Mouse (Mus musculus) limb, embryonic 11.5 days (tissue): ENCODE results near the gene Hist1h1a. TPM values are rescaled to one million over a fixed set of nuclear protein-coding genes. Genes with fewer than 3 reads are reported as not detected.
A peak's percentile ranks its signal among the peaks of the same experiment; 100 is the strongest.
"Not testable (repeated sequence)": the region's sequence is repeated elsewhere in the genome, so short reads cannot be mapped to it uniquely, and the experiment has no call there.

Experiments used
- ATAC-seq: fragments of 200-750 bp; cut with Nextera tagmentation; 2 replicates; pipeline ENCODE4 v1.8.0; 2017; ENCODE audit warnings: low read depth; ENCODE audit not compliant: insufficient number of reproducible peaks, low FRiP score, low TSS enrichment
- DNase-seq: peaks from one replicate; pipeline ENCODE4 v3.0.0-alpha.2; 2015; ENCODE audit warnings: low spot score
- H3K27ac ChIP-seq: fragments of 300-500 bp; sonication (generic); replicated peaks from 2 replicates; pipeline ENCODE4 v1.5.1; 2014; ENCODE audit warnings: low read depth, mild to moderate bottlenecking, low read length
- H3K27me3 ChIP-seq: fragments of 300-500 bp; sonication (generic); 2 replicates; pipeline ENCODE4 v1.6.1; 2014; ENCODE audit warnings: mild to moderate bottlenecking, low read length, mixed read lengths; ENCODE audit not compliant: control insufficient read depth, insufficient read depth
- H3K36me3 ChIP-seq: fragments of 300-500 bp; sonication (generic); 2 replicates; pipeline ENCODE4 v1.6.1; 2014; ENCODE audit warnings: mild to moderate bottlenecking, low read length, moderate library complexity, mixed read lengths; ENCODE audit not compliant: control insufficient read depth, insufficient read depth
- H3K4me1 ChIP-seq: fragments of 300-500 bp; sonication (generic); 2 replicates; pipeline ENCODE4 v1.6.1; 2014; ENCODE audit warnings: low read length, mixed read lengths; ENCODE audit not compliant: control insufficient read depth, insufficient read depth
- H3K4me2 ChIP-seq: fragments of 300-500 bp; sonication (generic); 2 replicates; pipeline ENCODE4 v1.6.1; 2014; ENCODE audit warnings: low read depth, mild to moderate bottlenecking, moderate library complexity; ENCODE audit not compliant: severe bottlenecking
- H3K4me3 ChIP-seq: fragments of 300-500 bp; sonication (generic); 2 replicates; pipeline ENCODE4 v1.5.1; 2014; ENCODE audit warnings: low read depth, low read length
- H3K9ac ChIP-seq: fragments of 300-500 bp; sonication (generic); 2 replicates; pipeline ENCODE4 v1.6.1; 2014; ENCODE audit warnings: mild to moderate bottlenecking, low read length
- H3K9me3 ChIP-seq: fragments of 300-500 bp; sonication (generic); 2 replicates; pipeline ENCODE4 v1.6.1; 2016; ENCODE audit warnings: low read length; ENCODE audit not compliant: control insufficient read depth
- WGBS: fragments of 180-500 bp; shearing (Covaris S2); extraction: QIAGEN DNeasy Blood & Tissue Kit; methylation state at CpG from one replicate; pipeline ENCODE4 v1.1.7; 2014; 5-methylcytosine and 5-hydroxymethylcytosine counted together
- polyA plus RNA-seq: library from polyadenylated mRNA; unstranded; fragments of >200 nt; fragmentation: Nextera tagmentation; extraction: Ambion mirVana; gene quantifications from 2 replicates; pipeline ENCODE4 v1.2.1, GENCODE M21; 2014

Hist1h1a gene
- polyA plus RNA-seq, 1 experiment from 2014 or later: 4.1 TPM

- H3K9me3 ChIP-seq: not testable (repeated sequence)
- under 1% methylated on average over 39 of the region's 58 CpGs for WGBS
Measured at GRCm38 (mm10) chr13:23746201-23747080, 17.0 kb upstream of the Hist1h1a start, which contains the start of gene Hist1h2bb. Gene Hist1h2bb (plus strand): TSS chr13:23746734.

GRCm38 (mm10) chr13:23747081-23747891, 16.2 kb upstream of the Hist1h1a start:
- peak overlapping the region; percentile 55 for H3K4me2 ChIP-seq
- no peak for ATAC-seq
- peak overlapping the region; percentile 28 for H3K4me3 ChIP-seq
- H3K27ac ChIP-seq: peak overlapping the region; percentile 99
- H3K36me3 ChIP-seq: no peaks in the 10 kb centered on the region
- H3K4me1 ChIP-seq: no peaks in the 10 kb centered on the region
- H3K9me3 ChIP-seq: no peaks in the 10 kb centered on the region
- WGBS: 6% methylated on average over 7 of the region's 13 CpGs
- peak; percentile 61 for DNase-seq
- peak overlapping the region; percentile 62 for H3K9ac ChIP-seq
- no peaks in the 10 kb centered on the region for H3K27me3 ChIP-seq

More at GRCm38 (mm10) chr13:23746201-23747080, 17.0 kb upstream of the Hist1h1a start, which contains the start of gene Hist1h2bb:
- Histone ChIP-seq H3K27ac (peak within 1 kb of the TSS; percentile 99), H3K9ac (peak within 1 kb of the TSS; percentile 78), H3K4me3 (peak within 1 kb of the TSS; percentile 41), H3K4me2 (peak within 1 kb of the TSS; percentile 64)
- not testable (repeated sequence) for H3K27me3 ChIP-seq, H3K4me1 ChIP-seq, H3K36me3 ChIP-seq
- DNase-seq (peak; percentile 82), ATAC-seq (peak; percentile 92)

GRCm38 (mm10) chr13:23747892-23748288, 15.6 kb upstream of the Hist1h1a start:
- Histone ChIP-seq H3K4me3 (no peak overlapping the region), H3K9ac (peak overlapping the region; percentile 62; the same call in 1 of the 2 replicates), H3K4me1 (no peaks in the 10 kb centered on the region), H3K9me3 (no peaks in the 10 kb centered on the region), H3K27ac (peak overlapping the region; percentile 99), H3K27me3 (no peaks in the 10 kb centered on the region), H3K36me3 (no peaks in the 10 kb centered on the region), H3K4me2 (peak overlapping the region; percentile 55)
- DNase-seq: no peak
- ATAC-seq: no peak
- 11% methylated on average over 4 of the region's 4 CpGs for whole genome bisulfite sequencing

GRCm38 (mm10) chr13:23749563-23750121, 13.8 kb upstream of the Hist1h1a start:
- no peaks in the 10 kb centered on the region for H3K27me3 ChIP-seq
- no peak overlapping the region for H3K4me2 ChIP-seq
- no peak overlapping the region for H3K9ac ChIP-seq
- 87% methylated on average over 5 of the region's 5 CpGs for WGBS
- ATAC-seq (no peak), DNase-seq (no peak)
- H3K4me3 ChIP-seq: no peak overlapping the region
- peaks cover 3% of the 10 kb centered on the region; the same call in 1 of the 2 replicates for H3K4me1 ChIP-seq
- no peaks in the 10 kb centered on the region for H3K36me3 ChIP-seq
- H3K9me3 ChIP-seq: no peaks in the 10 kb centered on the region
- peak overlapping the region; percentile 79 for H3K27ac ChIP-seq

DNA sequence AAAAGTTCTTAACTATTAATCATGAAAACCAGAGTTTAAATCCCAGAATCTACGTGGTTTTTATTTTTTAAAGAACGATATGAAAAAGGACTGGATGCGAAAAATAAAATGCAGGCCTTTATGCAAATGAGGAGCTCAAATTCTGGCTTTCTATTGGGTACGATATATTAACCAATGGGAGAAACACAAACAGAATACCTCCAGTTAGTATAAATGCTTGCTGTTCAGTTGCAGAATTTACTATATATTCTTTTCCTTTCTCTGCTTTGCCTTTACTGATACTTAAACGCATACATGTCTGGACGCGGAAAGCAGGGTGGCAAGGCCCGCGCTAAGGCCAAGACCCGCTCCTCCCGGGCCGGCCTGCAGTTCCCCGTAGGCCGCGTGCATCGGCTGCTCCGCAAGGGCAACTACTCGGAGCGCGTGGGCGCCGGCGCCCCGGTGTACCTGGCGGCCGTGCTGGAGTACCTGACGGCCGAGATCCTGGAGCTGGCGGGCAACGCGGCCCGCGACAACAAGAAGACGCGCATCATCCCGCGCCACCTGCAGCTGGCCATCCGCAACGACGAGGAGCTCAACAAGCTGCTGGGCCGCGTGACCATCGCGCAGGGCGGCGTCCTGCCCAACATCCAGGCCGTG, 12.5 kb upstream of the Hist1h1a start, which contains the start of gene Hist1h2ab:
Gene Hist1h2ab (plus strand): TSS at position 288 of the 639 bp plus-strand sequence.
- WGBS: 3% methylated on average over 26 of the region's 47 CpGs
- peak; percentile 50; the same call in 1 of the 2 replicates for ATAC-seq
- H3K9ac ChIP-seq: peak within 1 kb of the TSS; percentile 68

DNA sequence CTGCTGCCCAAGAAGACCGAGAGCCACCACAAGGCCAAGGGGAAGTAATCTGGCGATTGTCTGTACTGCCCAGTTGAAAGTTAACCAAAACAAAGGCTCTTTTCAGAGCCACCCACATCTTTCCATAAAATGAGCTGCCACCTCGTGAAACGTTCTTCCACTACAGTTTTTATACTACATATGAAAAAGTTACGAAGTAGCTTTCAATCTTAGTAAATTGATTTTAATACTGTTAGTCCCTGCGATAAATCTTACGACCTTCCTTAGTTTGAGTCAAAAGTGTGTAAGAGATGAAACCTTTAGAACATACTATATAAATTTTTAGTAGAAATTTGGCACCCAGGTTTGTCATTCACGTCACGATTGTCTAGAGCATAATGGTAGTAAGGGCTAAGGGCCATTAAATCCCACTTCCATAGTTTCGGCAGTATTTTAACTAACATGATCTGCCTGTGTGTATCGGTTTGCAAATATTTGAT, 11.9 kb upstream of the Hist1h1a start:
- WGBS: 1% methylated on average over 11 of the region's 11 CpGs
- no peaks in the 10 kb centered on the region for H3K36me3 ChIP-seq
- no peaks in the 10 kb centered on the region for H3K27me3 ChIP-seq
- H3K4me2 ChIP-seq: peak overlapping the region; percentile 57
- ATAC-seq (no peak; the same call in 1 of the 2 replicates), DNase-seq (peak; percentile 62)
- H3K4me1 ChIP-seq: peaks cover 3% of the 10 kb centered on the region; the same call in 1 of the 2 replicates
- peak overlapping the region; percentile 96 for H3K27ac ChIP-seq
- peak overlapping the region; percentile 38 for H3K4me3 ChIP-seq
- peak overlapping the region; percentile 68 for H3K9ac ChIP-seq
- no peaks in the 10 kb centered on the region for H3K9me3 ChIP-seq

More for the DNA sequence above, 12.5 kb upstream of the Hist1h1a start, which contains the start of gene Hist1h2ab:
- peak; percentile 84 for DNase-seq
- not testable (repeated sequence) for H3K27me3 ChIP-seq, H3K4me1 ChIP-seq, H3K9me3 ChIP-seq, H3K36me3 ChIP-seq
- H3K4me3 ChIP-seq: peak within 1 kb of the TSS; percentile 38
- peak within 1 kb of the TSS; percentile 96 for H3K27ac ChIP-seq
- H3K4me2 ChIP-seq: peak within 1 kb of the TSS; percentile 57

GRCm38 (mm10) chr13:23752067-23752741, 11.3 kb upstream of the Hist1h1a start, which contains the start of gene Hist1h3b:
Gene Hist1h3b (plus strand): TSS chr13:23752267.
- Histone ChIP-seq H3K9ac (peak within 1 kb of the TSS; percentile 72), H3K27ac (peak within 1 kb of the TSS; percentile 96), H3K4me2 (peak within 1 kb of the TSS; percentile 57), H3K4me3 (peak within 1 kb of the TSS; percentile 38)
- H3K9me3 ChIP-seq, H3K27me3 ChIP-seq, H3K36me3 ChIP-seq, H3K4me1 ChIP-seq: not testable (repeated sequence)
- DNase-seq (peak; percentile 94), ATAC-seq (peak; percentile 90)
- under 1% methylated on average over 15 of the region's 47 CpGs for WGBS
